Mouse (Mus musculus) MEL (cell line): ENCODE data around the gene Cmss1. TPM values are rescaled to one million over a fixed set of nuclear protein-coding genes. Genes with fewer than 3 reads are reported as not detected.

Experiments
- DNase-seq: peaks from one replicate; pipeline ENCODE4 v3.0.0; 2011; ENCODE audit warnings: low read depth, low spot score
- H3K27ac ChIP-seq: 2 replicates; pipeline ENCODE4 v1.5.1; 2012; ENCODE audit warnings: low read depth, mild to moderate bottlenecking, control low read depth, low read length, moderate library complexity; ENCODE audit not compliant: control insufficient read depth
- H3K27me3 ChIP-seq, 2 experiments: fragments of 150-350 bp in 1 of 2; sonication (generic) in 1 of 2; 2 replicates each; pipeline ENCODE4 v1.6.1; 2012; ENCODE audit warnings: low read length in 2 of 2, mild to moderate bottlenecking in 2 of 2, improper control_type of control experiment in 1 of 2, moderate library complexity in 1 of 2; ENCODE audit not compliant: insufficient read depth in 2 of 2, control insufficient read depth in 1 of 2
- H3K36me3 ChIP-seq, 2 experiments: 2 replicates each; pipeline ENCODE4 v1.6.1; 2012 to 2014; ENCODE audit warnings: low read length in 2 of 2, improper control_type of control experiment in 1 of 2, inconsistent platforms in 1 of 2, mild to moderate bottlenecking in 1 of 2; ENCODE audit not compliant: insufficient read depth in 2 of 2, control insufficient read depth in 1 of 2
- H3K4me1 ChIP-seq, 2 experiments: fragments of 150-350 bp in 1 of 2; sonication (generic) in 1 of 2; 2 replicates each; pipeline ENCODE4 v1.6.1; 2012; ENCODE audit warnings: low read length in 2 of 2, improper control_type of control experiment in 1 of 2, mild to moderate bottlenecking in 1 of 2; ENCODE audit not compliant: insufficient read depth in 2 of 2, control insufficient read depth in 1 of 2
- H3K4me3 ChIP-seq, 2 experiments: fragments of 150-350 bp in 1 of 2; sonication (generic) in 1 of 2; 2 replicates each; pipeline ENCODE4 v1.5.1; 2012; ENCODE audit warnings: low read depth in 2 of 2, low read length in 2 of 2, mild to moderate bottlenecking in 2 of 2, moderate library complexity in 2 of 2, control low read depth in 1 of 2, improper control_type of control experiment in 1 of 2; ENCODE audit not compliant: control insufficient read depth in 1 of 2, insufficient read depth in 1 of 2
- H3K79me2 ChIP-seq: 2 replicates; pipeline ENCODE4 v1.6.1; 2012; ENCODE audit warnings: mild to moderate bottlenecking, low read length, moderate library complexity; ENCODE audit not compliant: control insufficient read depth, poor library complexity, insufficient read depth
- H3K9ac ChIP-seq: 2 replicates; pipeline ENCODE4 v1.6.1; 2012; ENCODE audit warnings: low read depth, mild to moderate bottlenecking, control low read depth, low read length, moderate library complexity; ENCODE audit not compliant: control insufficient read depth, poor library complexity, severe bottlenecking
- H3K9me3 ChIP-seq: fragments of 150-350 bp; sonication (generic); replicated peaks from 2 replicates; pipeline ENCODE4 v1.6.1; 2012; ENCODE audit warnings: mild to moderate bottlenecking, low read length, improper control_type of control experiment, moderate library complexity; ENCODE audit not compliant: insufficient read depth
- CHD2 ChIP-seq: IDR thresholded peaks from 2 replicates; pipeline ENCODE4 v1.6.1; 2011; ENCODE audit warnings: low read length, improper control_type of control experiment
- CTCF ChIP-seq, 3 experiments: IDR thresholded peaks in 2 of 3; conservative IDR thresholded peaks in 1 of 3; 2 replicates each; pipeline ENCODE4 v1.5.1; 2011 to 2012; ENCODE audit warnings: low read length in 3 of 3, low read depth in 2 of 3, mild to moderate bottlenecking in 2 of 3, improper control_type of control experiment in 1 of 3, inconsistent platforms in 1 of 3, mixed read lengths in 1 of 3, moderate library complexity in 1 of 3; ENCODE audit not compliant: control insufficient read depth in 1 of 3, insufficient read depth in 1 of 3, poor library complexity in 1 of 3, severe bottlenecking in 1 of 3
- ELF1 ChIP-seq: IDR thresholded peaks from 2 replicates; pipeline ENCODE4 v1.6.1; 2014; ENCODE audit warnings: low read depth, mild to moderate bottlenecking, inconsistent platforms, low read length, improper control_type of control experiment, moderate library complexity
- GABPA ChIP-seq: IDR thresholded peaks from 2 replicates; pipeline ENCODE4 v1.6.1; 2012; ENCODE audit warnings: low read depth, mild to moderate bottlenecking, inconsistent platforms, low read length, improper control_type of control experiment, moderate library complexity
- JUND ChIP-seq: IDR thresholded peaks from 2 replicates; pipeline ENCODE4 v1.6.1; 2011; ENCODE audit warnings: low read depth, mild to moderate bottlenecking, improper control_type of control experiment, low read length
- MAFK ChIP-seq: IDR thresholded peaks from 2 replicates; pipeline ENCODE4 v1.6.1; 2011; ENCODE audit warnings: low read depth, mild to moderate bottlenecking, low read length, improper control_type of control experiment, borderline replicate concordance
- MAX ChIP-seq: IDR thresholded peaks from 2 replicates; pipeline ENCODE4 v1.6.1; 2011; ENCODE audit warnings: low read length, improper control_type of control experiment
- MXI1 ChIP-seq: IDR thresholded peaks from 2 replicates; pipeline ENCODE4 v1.6.1; 2011; ENCODE audit warnings: mild to moderate bottlenecking, low read depth, low read length, improper control_type of control experiment
- MYC ChIP-seq: IDR thresholded peaks from 2 replicates; pipeline ENCODE4 v1.6.1; 2011; ENCODE audit warnings: low read depth, mild to moderate bottlenecking, low read length, improper control_type of control experiment, moderate library complexity
- NRF1 ChIP-seq: IDR thresholded peaks from 2 replicates; pipeline ENCODE4 v1.6.1; 2014; ENCODE audit warnings: low read depth, mild to moderate bottlenecking, inconsistent platforms, low read length, improper control_type of control experiment, moderate library complexity; ENCODE audit not compliant: poor library complexity, insufficient read depth, severe bottlenecking
- POLR2AphosphoS2 ChIP-seq: IDR thresholded peaks from 2 replicates; pipeline ENCODE4 v1.6.1; 2011; ENCODE audit warnings: low read length, improper control_type of control experiment
- POLR2AphosphoS5 ChIP-seq: IDR thresholded peaks from 2 replicates; pipeline ENCODE4 v1.6.1; 2012; ENCODE audit warnings: low read depth, borderline replicate concordance, mild to moderate bottlenecking, inconsistent platforms, low read length, moderate library complexity, mixed read lengths
- SIN3A ChIP-seq: IDR thresholded peaks from 2 replicates; pipeline ENCODE4 v1.6.1; 2012; ENCODE audit warnings: low read length, improper control_type of control experiment, inconsistent platforms
- SMC3 ChIP-seq: IDR thresholded peaks from 2 replicates; pipeline ENCODE4 v1.6.1; 2011; ENCODE audit warnings: low read depth, low read length, improper control_type of control experiment
- UBTF ChIP-seq: IDR thresholded peaks from 2 replicates; pipeline ENCODE4 v1.6.1; 2012; ENCODE audit warnings: low read depth, mild to moderate bottlenecking, inconsistent platforms, low read length, improper control_type of control experiment, moderate library complexity, borderline replicate concordance; ENCODE audit not compliant: insufficient read depth
- USF1 ChIP-seq: IDR thresholded peaks from 2 replicates; pipeline ENCODE4 v1.6.1; 2014; ENCODE audit warnings: low read depth, mild to moderate bottlenecking, inconsistent platforms, low read length, improper control_type of control experiment, moderate library complexity
- ZC3H11A ChIP-seq: IDR thresholded peaks from 2 replicates; pipeline ENCODE4 v1.6.1; 2012; ENCODE audit warnings: low read depth, mild to moderate bottlenecking, inconsistent platforms, low read length, improper control_type of control experiment
- ZNF384 ChIP-seq: IDR thresholded peaks from 2 replicates; pipeline ENCODE4 v1.6.1; 2012; ENCODE audit warnings: low read depth, mild to moderate bottlenecking, inconsistent platforms, low read length, improper control_type of control experiment
- polyA plus RNA-seq, 2 experiments: library from polyadenylated mRNA; stranded (reverse) in 1 of 2; unstranded in 1 of 2; fragments of >175 nt in 1 of 2; fragments of >200 nt in 1 of 2; gene quantifications; 2 replicates each; pipeline versions ENCODE4 v1.2.1 to v1.2.4; 2012; ENCODE audit warnings: low replicate concordance in 2 of 2, low read depth in 1 of 2; ENCODE audit not compliant: insufficient read length in 2 of 2, insufficient read depth in 1 of 2, missing spikeins in 1 of 2
- total RNA-seq: library from RNA; depleted of rRNA; stranded (reverse); fragments of 300-350 nt; gene quantifications from 2 replicates; pipeline ENCODE4 v1.2.3, GENCODE M21; 2012

Cmss1 gene
- total and polyA plus RNA-seq, 3 experiments, result 80.9 to 94.7 TPM; not detected in 1

DNA sequence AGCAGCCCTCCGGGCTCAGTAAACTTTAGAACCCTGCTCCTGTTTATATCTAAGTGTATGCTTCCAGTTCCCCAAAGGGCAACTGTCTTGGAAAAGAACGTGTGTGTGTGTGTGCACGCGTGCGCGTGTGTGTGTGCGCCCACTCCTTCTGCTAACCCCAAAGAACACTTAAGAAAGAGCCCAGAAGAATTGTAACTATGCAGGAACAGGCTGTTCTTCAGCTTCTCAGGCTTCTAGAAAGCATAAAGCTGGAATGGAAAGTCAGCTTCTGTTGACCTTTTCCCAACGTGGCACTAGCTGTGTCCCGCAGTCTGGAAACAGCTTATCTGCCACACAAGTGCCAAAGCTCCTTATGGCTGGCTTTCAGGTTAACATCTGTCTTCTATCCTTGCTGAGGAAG lies 291.6 kb downstream of the Cmss1 start:
- Histone ChIP-seq H3K4me3 (no peak overlapping the region), H3K27me3 (no peaks in the 10 kb centered on the region), H3K9me3 (no peaks in the 10 kb centered on the region), H3K9ac (no peak overlapping the region), H3K4me1 (peaks cover 7 to 11% of the 10 kb centered on the region in 2 experiments; a peak in 3 of 4 replicates), H3K79me2 (no peaks in the 10 kb centered on the region), H3K36me3 (peaks cover 0 to 14% of the 10 kb centered on the region in 2 experiments; a peak in 3 of 4 replicates), H3K27ac (no peak overlapping the region)
- TF ChIP-seq MAX (no peak), MAFK (no peak), USF1 (no peak)
- no peak for DNase-seq

DNA sequence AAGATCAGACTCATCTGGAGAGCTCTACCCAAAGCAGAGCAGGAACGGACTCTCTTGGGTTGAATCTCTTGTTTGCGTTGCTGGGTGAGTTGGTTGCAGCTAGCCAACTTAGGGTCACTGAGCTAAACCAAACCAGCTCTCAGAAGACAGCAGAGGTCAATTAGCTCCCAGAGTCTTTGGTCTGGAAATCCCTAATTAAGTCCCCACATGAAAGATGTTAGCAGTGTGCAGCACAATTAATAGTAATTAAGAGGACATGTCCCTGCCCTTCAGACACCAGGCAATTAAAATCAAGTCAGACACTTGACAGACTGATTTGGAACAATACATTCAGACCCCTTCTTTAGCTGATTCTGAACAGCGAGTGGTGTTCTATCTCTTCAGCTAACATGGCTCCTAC lies 292.4 kb downstream of the Cmss1 start:
- H3K27ac ChIP-seq, result no peak overlapping the region
- H3K4me1 ChIP-seq, result peaks cover 6 to 7% of the 10 kb centered on the region in 2 experiments; a peak in 3 of 4 replicates
- TF ChIP-seq CHD2 (no peak), GABPA (no peak), MYC (no peak), POLR2AphosphoS5 (no peak), ELF1 (no peak), MAFK (no peak), CTCF (IDR thresholded peaks at IDR 0.05 in 2 of 3, conservative IDR thresholded peaks at IDR 0.05 in 1 of 3; ENCODE audit: control insufficient read depth in 1 of 3, insufficient read depth in 1 of 3, low read depth in 2 of 3, low read length in 3 of 3, poor library complexity in 1 of 3, severe bottlenecking in 1 of 3) (no peak), SMC3 (no peak), MXI1 (no peak), SIN3A (no peak), NRF1 (no peak), ZNF384 (no peak), POLR2AphosphoS2 (no peak), UBTF (no peak), ZC3H11A (no peak), JUND (no peak)
- no peaks in the 10 kb centered on the region for H3K27me3 ChIP-seq
- H3K79me2 ChIP-seq, result no peaks in the 10 kb centered on the region
- no peak overlapping the region for H3K9ac ChIP-seq
- no peaks in the 10 kb centered on the region for H3K9me3 ChIP-seq
- no peak overlapping the region for H3K4me3 ChIP-seq
- H3K36me3 ChIP-seq, result peaks cover 0 to 12% of the 10 kb centered on the region in 2 experiments; a peak in 3 of 4 replicates
- DNase-seq, result no peak
